Mouse (Mus musculus) olfactory bulb, adult 2 months (tissue): ENCODE data around the gene Gm44511.

Experiments used
- CTCF ChIP-seq: fragments of 200-500 bp; IDR thresholded peaks from 2 replicates; pipeline ENCODE4 v1.5.1; 2012; ENCODE audit warnings: low read depth, mild to moderate bottlenecking, low read length, moderate library complexity; ENCODE audit not compliant: insufficient read depth
- POLR2A ChIP-seq: fragments of 200-500 bp; IDR thresholded peaks from 2 replicates; pipeline ENCODE4 v1.6.1; 2012; ENCODE audit warnings: mild to moderate bottlenecking, low read depth, low read length, moderate library complexity; ENCODE audit not compliant: insufficient read depth

GRCm38 (mm10) chr6:128835571-128835970 lies 9.5 kb upstream of the Gm44511 start:
- TF ChIP-seq CTCF (no peak), POLR2A (no peak)
